ENCODE assay signal across 26 mouse cellular contexts in genomic region chr16:34880031-34880778, GRCm38 (mm10).
DNase-seq lines count a peak whose midpoint lies in the region; ATAC-seq and TF ChIP-seq lines count a peak whose summit lies in the region.
"Had no signal": no experiment of that assay in that cellular context is flagged by ENCODE, and none has a peak within 500 bp of the region (broad histone marks: within the 10 kb centered on the region; RNA-seq: fewer than 3 reads in every experiment).

No protein-coding gene starts in this region.

- no peak overlapping the region for H3ac ChIP-seq in myocyte (ENCODE audit: control insufficient read depth, insufficient read length)

- H3K27me3 ChIP-seq in lung, embryonic 15.5 days: no peaks in the 10 kb centered on the region
- peaks cover 2% of the 10 kb centered on the region for H3K27me3 ChIP-seq in myocyte (ENCODE audit: control insufficient read depth, insufficient read depth, insufficient read length)
- no peaks in the 10 kb centered on the region for H3K27me3 ChIP-seq in midbrain, embryonic 10.5 days (ENCODE audit: low read depth, poor library complexity, severe bottlenecking)
- H3K27me3 ChIP-seq: forebrain, embryonic 15.5 days; hindbrain, embryonic 15.5 days; kidney, embryonic 15.5 days; limb, embryonic 13.5 days; midbrain, embryonic 12.5 days had no signal

- H3K27ac ChIP-seq in lung, embryonic 15.5 days: peak overlapping the region; percentile 67
- H3K27ac ChIP-seq in midbrain, embryonic 10.5 days (replicated peaks): no peak overlapping the region
- H3K27ac ChIP-seq: forebrain, embryonic 15.5 days; hindbrain, embryonic 10.5 days; hindbrain, embryonic 15.5 days; kidney, embryonic 15.5 days; layer of hippocampus, adult 2 months; left cerebral cortex, adult 2 months; limb, embryonic 13.5 days; midbrain, embryonic 12.5 days had no signal

- H3K36me3 ChIP-seq in lung, embryonic 15.5 days: 0 out of 2 replicates have a peak, but pooled peaks cover 4% of the 10 kb centered on the region
- no peaks in the 10 kb centered on the region for H3K36me3 ChIP-seq in myocyte (ENCODE audit: control insufficient read depth, insufficient read depth)
- H3K36me3 ChIP-seq in midbrain, embryonic 10.5 days: peaks cover 20% of the 10 kb centered on the region
- H3K36me3 ChIP-seq: forebrain, embryonic 15.5 days; hindbrain, embryonic 15.5 days; kidney, embryonic 15.5 days; limb, embryonic 13.5 days; midbrain, embryonic 12.5 days had no signal

- H3K4me3 ChIP-seq in lung, embryonic 15.5 days: no peak overlapping the region
- no peak overlapping the region for H3K4me3 ChIP-seq in myocyte
- H3K4me3 ChIP-seq in midbrain, embryonic 10.5 days: no peak overlapping the region
- H3K4me3 ChIP-seq: forebrain, embryonic 15.5 days; hindbrain, embryonic 10.5 days; hindbrain, embryonic 15.5 days; kidney, embryonic 15.5 days; layer of hippocampus, adult 2 months; left cerebral cortex, adult 2 months; limb, embryonic 13.5 days; midbrain, embryonic 12.5 days had no signal

- ATAC-seq in lung, embryonic 15.5 days (ENCODE audit: borderline replicate concordance, extremely low read depth, low FRiP score, low TSS enrichment): peak; percentile 58; the same call in 1 of the 2 replicates
- ATAC-seq: activated CD4-positive, CD25-positive, alpha-beta regulatory T cell, adult 4 months; forebrain, embryonic 15.5 days; inflammation-experienced regulatory T-cells, adult 6 months had no signal

- no peaks in the 10 kb centered on the region for H3K79me2 ChIP-seq in myocyte (ENCODE audit: control insufficient read depth, insufficient read depth)

- no peak for DNase-seq in lung, adult 18-20 months
- peak; percentile 93 for DNase-seq in 416B (ENCODE audit: low read depth)
- DNase-seq in brain, adult 2 months (ENCODE audit: low read depth, low spot score): peak; percentile 46
- DNase-seq in thymus, adult 18-20 months: no peak
- no peak for DNase-seq in urinary bladder, postnatal 10 days (ENCODE audit: low spot score)
- no peak for DNase-seq in midbrain, embryonic 10.5 days (ENCODE audit: low spot score)
- DNase-seq: adrenal gland, adult 8-10 months; cerebellum, adult 18-20 months; cerebellum, postnatal 10 days; heart, postnatal 14 days; kidney, adult 11 months; kidney, postnatal 36 days; lung, postnatal 36 days had no signal

- H3K4me1 ChIP-seq in lung, embryonic 15.5 days: peaks cover 32% of the 10 kb centered on the region
- H3K4me1 ChIP-seq in midbrain, embryonic 10.5 days: no peaks in the 10 kb centered on the region
- H3K4me1 ChIP-seq: forebrain, embryonic 15.5 days; hindbrain, embryonic 10.5 days; hindbrain, embryonic 15.5 days; limb, embryonic 13.5 days; midbrain, embryonic 12.5 days had no signal

- no peak for TF ChIP-seq POLR2A in myocyte (IDR thresholded peaks at IDR 0.05; ENCODE audit: insufficient read length, low read depth)

- no peak overlapping the region for H3K9ac ChIP-seq in lung, embryonic 15.5 days
- H3K9ac ChIP-seq: forebrain, embryonic 15.5 days; hindbrain, embryonic 15.5 days; kidney, embryonic 15.5 days; limb, embryonic 13.5 days; midbrain, embryonic 12.5 days had no signal

- 60% methylated on average over 18 of the region's 18 CpGs for WGBS in lung, embryonic 15.5 days
- WGBS in midbrain, embryonic 10.5 days: 93% methylated on average over 18 of the region's 18 CpGs

- no peak overlapping the region for H3K4me2 ChIP-seq in lung, embryonic 15.5 days
- H3K4me2 ChIP-seq in myocyte (ENCODE audit: low read depth): peak overlapping the region; percentile 71
- H3K4me2 ChIP-seq: forebrain, embryonic 15.5 days; hindbrain, embryonic 15.5 days; kidney, embryonic 15.5 days; limb, embryonic 13.5 days; liver, embryonic 11.5 days; midbrain, embryonic 12.5 days had no signal

- H3K9me3 ChIP-seq in lung, embryonic 15.5 days: no peaks in the 10 kb centered on the region
- no peaks in the 10 kb centered on the region for H3K9me3 ChIP-seq in midbrain, embryonic 10.5 days (replicated peaks)
- H3K9me3 ChIP-seq: forebrain, embryonic 15.5 days; hindbrain, embryonic 10.5 days; hindbrain, embryonic 15.5 days; kidney, embryonic 15.5 days; limb, embryonic 13.5 days; midbrain, embryonic 12.5 days had no signal

TF ChIP-seq in myocyte, 11 proteins besides CTCF, POLR2A, EP300 and RAD21:
- TF ChIP-seq SRF (IDR thresholded peaks at IDR 0.05; ENCODE audit: control insufficient read depth, insufficient read length, low read depth): no peak
- no peak for TF ChIP-seq REST (IDR thresholded peaks at IDR 0.05; ENCODE audit: insufficient read depth, insufficient read length)
- peak; percentile 44 to 59 (median 48) for TF ChIP-seq MYOD1 (IDR thresholded peaks at IDR 0.05; ENCODE audit: control insufficient read depth in 1 of 3, insufficient read length in 2 of 3, low read depth in 2 of 3)
- TF ChIP-seq MAX (IDR thresholded peaks at IDR 0.05; ENCODE audit: low read depth): peak; percentile 19
- peak; percentile 10 for TF ChIP-seq TCF12 (IDR thresholded peaks at IDR 0.05; ENCODE audit: insufficient read depth, poor library complexity, severe bottlenecking)
- TF ChIP-seq CEBPB (IDR thresholded peaks at IDR 0.05; ENCODE audit: insufficient read depth, poor library complexity, severe bottlenecking): no peak
- peak in 1 of 3 experiments; percentile 54 for TF ChIP-seq MYOG (IDR thresholded peaks at IDR 0.05; ENCODE audit: control insufficient read depth in 1 of 3, insufficient read depth in 1 of 3, insufficient read length in 2 of 3, low read depth in 2 of 3)

Comparison
In these comparisons a context has a peak if more than half of its experiments do, and no peak if none do; other contexts are left out.
1. DNase-seq: peak in 416B (single experiment) and brain, adult 2 months (single experiment); none in lung, adult 18-20 months (0 of 2), thymus, adult 18-20 months (0 of 2), urinary bladder, postnatal 10 days (single experiment) and midbrain, embryonic 10.5 days (single experiment).